Mouse (Mus musculus): Measurements from ENCODE around the gene Olfr787. TPM values are rescaled to one million over a fixed set of nuclear protein-coding genes. Genes with fewer than 3 reads are reported as not detected.

The Olfr787 gene
- not detected for total RNA-seq (2021)
- long read RNA-seq, experiment 1 = 0 reads
- long read RNA-seq, experiment 2 = 0 reads

GRCm38 (mm10) chr10:129461562-129461961, at the start of gene Olfr787:
Gene Olfr787 (plus strand): TSS chr10:129461862.
- Histone ChIP-seq H3K4me3 (no peak within 1 kb of the TSS), H3K27ac (no peak within 1 kb of the TSS)
- intact Hi-C loops (cut with DNase I) = no loop called here
- DNase-seq = no peak
- no peak for TF ChIP-seq CTCF (IDR thresholded peaks at IDR 0.05)

- Histone ChIP-seq H3K4me3 (no peak within 1 kb of the TSS), H3K27ac (no peak within 1 kb of the TSS)
- no peak for DNase-seq
- intact Hi-C loops (cut with DNase I) = no loop called here
- no peak for TF ChIP-seq CTCF (IDR thresholded peaks at IDR 0.05)
Observed at GRCm38 (mm10) chr10:129427006-129427405, 34.7 kb upstream of the Olfr787 start, which contains the start of gene Olfr786. Gene Olfr786 (plus strand): TSS chr10:129427306.

- no peak for DNase-seq
- Histone ChIP-seq H3K27ac (no peak within 1 kb of the TSS), H3K4me3 (no peak within 1 kb of the TSS)
- TF ChIP-seq CTCF (IDR thresholded peaks at IDR 0.05) = no peak
- intact Hi-C loops (cut with DNase I) = no loop called here
Observed at GRCm38 (mm10) chr10:129470698-129471097, 9.0 kb downstream of the Olfr787 start, which contains the start of gene Olfr788. Gene Olfr788 (plus strand): TSS chr10:129470998.

GRCm38 (mm10) chr10:129473256-129473655, 11.6 kb downstream of the Olfr787 start:
- TF ChIP-seq CTCF (IDR thresholded peaks at IDR 0.05) = no peak
- Histone ChIP-seq H3K4me3 (no peak overlapping the region), H3K27ac (no peak overlapping the region)
- intact Hi-C loops (cut with DNase I) = no loop called here
- DNase-seq = no peak

GRCm38 (mm10) chr10:129473723-129474122, 12.1 kb downstream of the Olfr787 start:
- Histone ChIP-seq H3K4me3 (no peak overlapping the region), H3K27ac (no peak overlapping the region)
- TF ChIP-seq CTCF (IDR thresholded peaks at IDR 0.05) = no peak
- no peak for DNase-seq
- intact Hi-C loops (cut with DNase I) = no loop called here

- intact Hi-C loops (cut with DNase I) = no loop called here
- no peak for DNase-seq
- no peak within 1 kb of the TSS for H3K4me3 ChIP-seq
- no peak for TF ChIP-seq CTCF (IDR thresholded peaks at IDR 0.05)
- H3K27ac ChIP-seq = no peak within 1 kb of the TSS
Observed at GRCm38 (mm10) chr10:129484452-129484851, 22.8 kb downstream of the Olfr787 start, which contains the start of gene Olfr789. Gene Olfr789 (plus strand): TSS chr10:129484752.

GRCm38 (mm10) chr10:129490101-129490500, 28.4 kb downstream of the Olfr787 start:
- Histone ChIP-seq H3K4me3 (no peak overlapping the region), H3K27ac (no peak overlapping the region)
- intact Hi-C loops (cut with DNase I) = no loop called here
- TF ChIP-seq CTCF (IDR thresholded peaks at IDR 0.05) = no peak
- DNase-seq = no peak

- H3K4me3 ChIP-seq = no peak within 1 kb of the TSS
- DNase-seq = no peak
- intact Hi-C loops (cut with DNase I) = no loop called here
- no peak within 1 kb of the TSS for H3K27ac ChIP-seq
- no peak for TF ChIP-seq CTCF (IDR thresholded peaks at IDR 0.05)
Observed at GRCm38 (mm10) chr10:129498192-129498591, 36.5 kb downstream of the Olfr787 start, which contains the start of gene Olfr790. Gene Olfr790 (plus strand): TSS chr10:129498492.

Other genes starting within 250 kb of the Olfr787 start
- not detected for gene Olfr774, start 225.7 kb upstream of the Olfr787 start, total RNA-seq (2021)
- gene Olfr775, start 213.4 kb upstream of the Olfr787 start, total RNA-seq (2021) = not detected
- not detected for gene Olfr776, start 202.7 kb upstream of the Olfr787 start, total RNA-seq (2021)
- gene Olfr777, start 190.4 kb upstream of the Olfr787 start, total RNA-seq (2021) = not detected
- gene Olfr780, start 143.7 kb upstream of the Olfr787 start, total RNA-seq (2021) = not detected
- gene Olfr781, start 133.0 kb upstream of the Olfr787 start, total RNA-seq (2021) = not detected
- gene Olfr782, start 113.0 kb upstream of the Olfr787 start, total RNA-seq (2021) = not detected
- not detected for gene Olfr784, start 77.8 kb upstream of the Olfr787 start, total RNA-seq (2021)
- gene Olfr785, start 56.4 kb upstream of the Olfr787 start, total RNA-seq (2021) = not detected
- gene Olfr786, start 34.6 kb upstream of the Olfr787 start, total RNA-seq (2021) = not detected
- not detected for gene Olfr788, start 9.1 kb downstream of the Olfr787 start, total RNA-seq (2021)
- not detected for gene Olfr789, start 22.9 kb downstream of the Olfr787 start, total RNA-seq (2021)
- not detected for gene Olfr790, start 36.6 kb downstream of the Olfr787 start, total RNA-seq (2021)
- not detected for gene Olfr791, start 59.9 kb downstream of the Olfr787 start, total RNA-seq (2021)
- not detected for gene Olfr792, start 77.3 kb downstream of the Olfr787 start, total RNA-seq (2021)
- not detected for gene Olfr794, start 105.8 kb downstream of the Olfr787 start, total RNA-seq (2021)
- not detected for gene Olfr796, start 150.7 kb downstream of the Olfr787 start, total RNA-seq (2021)
- not detected for gene Olfr798, start 166.1 kb downstream of the Olfr787 start, total RNA-seq (2021)
- gene Olfr799, start 175.6 kb downstream of the Olfr787 start, total RNA-seq (2021) = not detected
- gene Olfr800, start 195.8 kb downstream of the Olfr787 start, total RNA-seq (2021) = not detected
- not detected for gene Olfr801, start 212.0 kb downstream of the Olfr787 start, total RNA-seq (2021)
- not detected for gene Olfr802, start 226.3 kb downstream of the Olfr787 start, total RNA-seq (2021)
- not detected for gene Olfr803, start 232.4 kb downstream of the Olfr787 start, total RNA-seq (2021)
- not detected for gene Olfr804, start 241.3 kb downstream of the Olfr787 start, total RNA-seq (2021)